Mouse (Mus musculus) adrenal gland, adult 8-10 months (tissue): ENCODE results near the gene Arnt. TPM values are rescaled to one million over a fixed set of nuclear protein-coding genes. Genes with fewer than 3 reads are reported as not detected.

Source experiments
- DNase-seq: peaks from one replicate; pipeline ENCODE4 v3.0.0; 2022
- total RNA-seq, 4 experiments: library from RNA; stranded (reverse); gene quantifications; 2 replicates each; pipeline ENCODE4 v1.2.4; 2022

Arnt gene
- total RNA-seq, 4 experiments from 2014 or later, result 64.5 to 87.3 (median 75.1) TPM

GRCm38 (mm10) chr3:95457758-95458157 is 23.6 kb downstream of the Arnt start:
- no peak for DNase-seq

- no peak for DNase-seq
Observed at GRCm38 (mm10) chr3:95459381-95459780, 25.2 kb downstream of the Arnt start.

GRCm38 (mm10) chr3:95463852-95464251 is 29.7 kb downstream of the Arnt start:
- DNase-seq, result no peak

GRCm38 (mm10) chr3:95478966-95479365 is 44.8 kb downstream of the Arnt start:
- DNase-seq, result no peak

GRCm38 (mm10) chr3:95486421-95486820 is 52.2 kb downstream of the Arnt start:
- DNase-seq, result no peak

GRCm38 (mm10) chr3:95488679-95489078 is 54.5 kb downstream of the Arnt start:
- DNase-seq, result no peak

- DNase-seq, result no peak
Observed at GRCm38 (mm10) chr3:95490238-95490637, 56.0 kb downstream of the Arnt start.

GRCm38 (mm10) chr3:95494342-95494741 is 60.2 kb downstream of the Arnt start:
- DNase-seq, result peak; percentile 19

GRCm38 (mm10) chr3:95498229-95498628 is 64.0 kb downstream of the Arnt start:
- no peak for DNase-seq

- DNase-seq, result no peak
Observed at GRCm38 (mm10) chr3:95499024-95499423, 64.8 kb downstream of the Arnt start, which contains the start of gene Ctsk. Gene Ctsk (plus strand): TSS chr3:95499256.

GRCm38 (mm10) chr3:95499496-95500140 is 65.4 kb downstream of the Arnt start:
- DNase-seq, result no peak

GRCm38 (mm10) chr3:95502312-95502711 is 68.1 kb downstream of the Arnt start:
- no peak for DNase-seq

- no peak for DNase-seq
Observed at GRCm38 (mm10) chr3:95509348-95509747, 75.2 kb downstream of the Arnt start.

GRCm38 (mm10) chr3:95511611-95512180 is 77.5 kb downstream of the Arnt start:
- no peak for DNase-seq

GRCm38 (mm10) chr3:95516614-95517041 is 82.4 kb downstream of the Arnt start:
- no peak for DNase-seq

- DNase-seq, result peak; percentile 48
Observed at GRCm38 (mm10) chr3:95517493-95517898, 83.3 kb downstream of the Arnt start.

- no peak for DNase-seq
Observed at GRCm38 (mm10) chr3:95518891-95519290, 84.7 kb downstream of the Arnt start.

GRCm38 (mm10) chr3:95519315-95519714 is 85.1 kb downstream of the Arnt start:
- DNase-seq, result no peak

- DNase-seq, result no peak
Observed at GRCm38 (mm10) chr3:95520100-95520499, 85.9 kb downstream of the Arnt start.

GRCm38 (mm10) chr3:95521168-95521567 is 87.0 kb downstream of the Arnt start:
- no peak for DNase-seq

GRCm38 (mm10) chr3:95523662-95524061 is 89.5 kb downstream of the Arnt start:
- DNase-seq, result no peak

- DNase-seq, result no peak
Observed at GRCm38 (mm10) chr3:95524673-95525072, 90.5 kb downstream of the Arnt start.

GRCm38 (mm10) chr3:95526111-95526510 is 91.9 kb downstream of the Arnt start:
- DNase-seq, result no peak

GRCm38 (mm10) chr3:95526622-95527211 is 92.5 kb downstream of the Arnt start, which contains the start of gene Ctss:
Gene Ctss (plus strand): TSS chr3:95526786.
- no peak for DNase-seq
